Mouse (Mus musculus) intestine, postnatal 0 days (tissue): ENCODE results near the gene Ttc9c. TPM values are rescaled to one million over a fixed set of nuclear protein-coding genes. Genes with fewer than 3 reads are reported as not detected.

Experiments used
- ATAC-seq: fragments of 200-750 bp; cut with Nextera tagmentation; 2 replicates; pipeline ENCODE4 v1.8.0; 2017; ENCODE audit warnings: mild to moderate bottlenecking, moderate TSS enrichment, moderate library complexity
- H3K27ac ChIP-seq: fragments of 300-500 bp; sonication (generic); 2 replicates; pipeline ENCODE4 v1.5.1; 2014; ENCODE audit warnings: mild to moderate bottlenecking, low read depth, low read length, moderate library complexity
- H3K27me3 ChIP-seq: fragments of 300-500 bp; sonication (generic); replicated peaks from 2 replicates; pipeline ENCODE4 v1.6.1; 2014; ENCODE audit warnings: low read length, mixed read lengths; ENCODE audit not compliant: control insufficient read depth, insufficient read depth
- H3K36me3 ChIP-seq: fragments of 300-500 bp; sonication (generic); 2 replicates; pipeline ENCODE4 v1.6.1; 2014; ENCODE audit warnings: mild to moderate bottlenecking, moderate library complexity; ENCODE audit not compliant: control insufficient read depth, insufficient read depth
- H3K4me1 ChIP-seq: fragments of 300-500 bp; sonication (generic); replicated peaks from 2 replicates; pipeline ENCODE4 v1.6.1; 2014; ENCODE audit warnings: antibody characterized with exemption, low read length, mixed read lengths; ENCODE audit not compliant: control insufficient read depth, insufficient read depth
- H3K4me2 ChIP-seq: fragments of 300-500 bp; sonication (generic); replicated peaks from 2 replicates; pipeline ENCODE4 v1.6.1; 2014; ENCODE audit warnings: low read depth, mild to moderate bottlenecking, moderate library complexity
- H3K4me3 ChIP-seq: fragments of 300-500 bp; sonication (generic); 2 replicates; pipeline ENCODE4 v1.5.1; 2014; ENCODE audit warnings: low read depth, low read length
- H3K9ac ChIP-seq: fragments of 300-500 bp; sonication (generic); 2 replicates; pipeline ENCODE4 v1.6.1; 2014; ENCODE audit warnings: mild to moderate bottlenecking, low read depth, low read length
- H3K9me3 ChIP-seq: fragments of 300-500 bp; sonication (generic); 2 replicates; pipeline ENCODE4 v1.6.1; 2016; ENCODE audit warnings: mixed run types; ENCODE audit not compliant: control insufficient read depth
- CTCF ChIP-seq: sonication (generic); IDR thresholded peaks from 2 replicates; pipeline ENCODE4 v1.5.1; 2016; ENCODE audit warnings: low read depth, mild to moderate bottlenecking, control low read depth, antibody characterized with exemption, moderate library complexity
- WGBS: fragments of 180-500 bp; shearing (Covaris S2); extraction: QIAGEN DNeasy Blood & Tissue Kit; methylation state at CpG from one replicate; pipeline ENCODE4 v1.1.7; 2014; 5-methylcytosine and 5-hydroxymethylcytosine counted together
- polyA plus RNA-seq: library from polyadenylated mRNA; unstranded; fragments of >200 nt; fragmentation: Nextera tagmentation; extraction: Ambion mirVana; gene quantifications from 2 replicates; pipeline ENCODE4 v1.2.1, GENCODE M21; 2015

Ttc9c gene
- polyA plus RNA-seq, 1 experiment from 2014 or later = 18.2 TPM

- TF ChIP-seq CTCF = no peak
- H3K9me3 ChIP-seq = no peaks in the 10 kb centered on the region
- no peak for ATAC-seq
- no peak overlapping the region for H3K9ac ChIP-seq
- no peaks in the 10 kb centered on the region for H3K4me1 ChIP-seq
- no peak overlapping the region for H3K4me2 ChIP-seq
- peaks cover 67% of the 10 kb centered on the region for H3K36me3 ChIP-seq
- no peak overlapping the region for H3K27ac ChIP-seq
- H3K27me3 ChIP-seq = no peaks in the 10 kb centered on the region
- 89% methylated on average over 4 of the region's 4 CpGs for WGBS
- H3K4me3 ChIP-seq = no peak overlapping the region
These were observed 13.8 kb upstream of the Ttc9c start for GRCm38 (mm10) chr19:8832971-8833370.

GRCm38 (mm10) chr19:8831262-8831661, 12.1 kb upstream of the Ttc9c start:
- Histone ChIP-seq H3K4me1 (no peaks in the 10 kb centered on the region), H3K4me3 (no peak overlapping the region), H3K27ac (no peak overlapping the region), H3K9me3 (no peaks in the 10 kb centered on the region), H3K36me3 (peaks cover 82% of the 10 kb centered on the region), H3K27me3 (no peaks in the 10 kb centered on the region), H3K4me2 (no peak overlapping the region), H3K9ac (no peak overlapping the region)
- ATAC-seq = no peak
- 84% methylated on average over 11 of the region's 11 CpGs for WGBS
- TF ChIP-seq CTCF = no peak

- no peak overlapping the region for H3K4me2 ChIP-seq
- no peaks in the 10 kb centered on the region for H3K9me3 ChIP-seq
- no peak for TF ChIP-seq CTCF
- 87% methylated on average over 8 of the region's 8 CpGs for WGBS
- H3K27ac ChIP-seq = no peak overlapping the region
- no peaks in the 10 kb centered on the region for H3K27me3 ChIP-seq
- H3K9ac ChIP-seq = no peak overlapping the region
- no peaks in the 10 kb centered on the region for H3K4me1 ChIP-seq
- ATAC-seq = no peak
- H3K4me3 ChIP-seq = no peak overlapping the region
- H3K36me3 ChIP-seq = peaks cover 87% of the 10 kb centered on the region
These were observed 11.5 kb upstream of the Ttc9c start for GRCm38 (mm10) chr19:8830664-8831063.

- ATAC-seq = no peak
- H3K4me3 ChIP-seq = no peak within 1 kb of the TSS
- no peak within 1 kb of the TSS for H3K9ac ChIP-seq
- no peaks in the 10 kb centered on the region for H3K27me3 ChIP-seq
- H3K4me1 ChIP-seq = no peaks in the 10 kb centered on the region
- no peak within 1 kb of the TSS for H3K4me2 ChIP-seq
- H3K9me3 ChIP-seq = no peaks in the 10 kb centered on the region
- peaks cover 88% of the 10 kb centered on the region for H3K36me3 ChIP-seq
- H3K27ac ChIP-seq = no peak within 1 kb of the TSS
- TF ChIP-seq CTCF = no peak
- WGBS = 86% methylated on average over 8 of the region's 8 CpGs
These were observed 10.5 kb upstream of the Ttc9c start, which contains the start of gene AC129217.1 for GRCm38 (mm10) chr19:8829660-8830059. AC129217.1 (plus strand) TSS chr19:8829773.

- H3K27ac ChIP-seq = no peak overlapping the region
- peak overlapping the region; percentile 80 for H3K4me2 ChIP-seq
- WGBS = 56% methylated on average over 8 of the region's 8 CpGs
- no peaks in the 10 kb centered on the region for H3K9me3 ChIP-seq
- peaks cover 43% of the 10 kb centered on the region for H3K36me3 ChIP-seq
- H3K9ac ChIP-seq = no peak overlapping the region
- H3K4me3 ChIP-seq = peak overlapping the region; percentile 97; the same call in 1 of the 2 replicates
- H3K4me1 ChIP-seq = peaks cover 5% of the 10 kb centered on the region; the same call in 1 of the 2 replicates
- no peaks in the 10 kb centered on the region for H3K27me3 ChIP-seq
- TF ChIP-seq CTCF = no peak
- no peak for ATAC-seq
These were observed 3.6 kb upstream of the Ttc9c start for GRCm38 (mm10) chr19:8822696-8823095.

- TF ChIP-seq CTCF = no peak
- Histone ChIP-seq H3K36me3 (peaks cover 30% of the 10 kb centered on the region), H3K4me1 (peaks cover 5% of the 10 kb centered on the region; the same call in 1 of the 2 replicates), H3K27ac (peak overlapping the region; percentile 95), H3K9ac (peak overlapping the region; percentile 97), H3K9me3 (no peaks in the 10 kb centered on the region), H3K4me2 (peak overlapping the region; percentile 80), H3K4me3 (peak overlapping the region; percentile 97), H3K27me3 (no peaks in the 10 kb centered on the region)
- under 1% methylated on average over 7 of the region's 7 CpGs for WGBS
- ATAC-seq = no peak
These were observed 2.0 kb upstream of the Ttc9c start for GRCm38 (mm10) chr19:8821146-8821545.
